Mouse (Mus musculus) gastrocnemius, postnatal 10 days (tissue): Measurements from ENCODE around the gene Man1c1. TPM values are rescaled to one million over a fixed set of nuclear protein-coding genes. Genes with fewer than 3 reads are reported as not detected.

Experiments
- DNase-seq: peaks from one replicate; pipeline ENCODE4 v3.0.0; 2021; ENCODE audit warnings: mixed read lengths
- total RNA-seq, 2 experiments: library from RNA; stranded (reverse); gene quantifications; 2 replicates each; pipeline ENCODE4 v1.2.3; 2021

The Man1c1 gene
- total RNA-seq, 2 experiments from 2014 or later = 11.2 to 13.8 TPM

DNA sequence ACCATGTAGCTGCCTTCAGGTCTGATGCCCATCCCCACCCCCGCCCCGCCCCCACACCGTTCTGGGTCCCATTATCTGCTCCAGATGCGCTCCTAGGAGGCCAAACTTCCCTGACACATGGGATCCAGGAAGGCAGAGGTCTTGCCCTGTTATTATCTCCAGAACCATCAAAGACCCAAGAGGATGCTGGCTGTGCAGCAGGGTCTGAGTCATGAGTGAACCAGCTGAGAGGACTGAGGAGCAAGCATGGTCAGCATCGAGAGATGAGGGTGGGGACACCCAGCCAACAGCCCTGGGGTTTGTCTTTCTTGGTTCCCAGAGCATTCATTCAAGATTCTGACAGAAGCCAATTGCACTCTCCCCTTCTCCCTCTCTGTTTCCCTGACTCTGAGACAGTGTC is 100.5 kb downstream of the Man1c1 start:
- no peak for DNase-seq

DNA sequence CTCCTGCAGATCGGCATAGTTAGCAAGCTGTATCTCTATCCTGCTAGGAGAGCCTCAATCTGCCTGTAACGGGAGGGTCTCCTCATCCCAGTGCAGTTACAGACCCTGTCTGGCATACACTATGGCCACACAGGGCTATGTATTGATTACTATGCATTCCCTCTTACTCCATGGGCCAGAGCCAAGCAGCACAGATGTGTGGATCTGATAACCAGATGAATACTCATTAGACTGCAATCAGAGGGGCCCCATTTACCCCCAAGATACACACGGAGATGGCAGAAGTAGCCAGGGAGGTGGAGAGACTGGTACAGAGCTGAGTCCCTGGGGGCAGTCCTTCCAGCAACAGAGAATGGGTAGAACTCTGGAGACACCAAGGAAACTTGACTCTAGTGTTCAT is 101.5 kb downstream of the Man1c1 start:
- no peak for DNase-seq

DNA sequence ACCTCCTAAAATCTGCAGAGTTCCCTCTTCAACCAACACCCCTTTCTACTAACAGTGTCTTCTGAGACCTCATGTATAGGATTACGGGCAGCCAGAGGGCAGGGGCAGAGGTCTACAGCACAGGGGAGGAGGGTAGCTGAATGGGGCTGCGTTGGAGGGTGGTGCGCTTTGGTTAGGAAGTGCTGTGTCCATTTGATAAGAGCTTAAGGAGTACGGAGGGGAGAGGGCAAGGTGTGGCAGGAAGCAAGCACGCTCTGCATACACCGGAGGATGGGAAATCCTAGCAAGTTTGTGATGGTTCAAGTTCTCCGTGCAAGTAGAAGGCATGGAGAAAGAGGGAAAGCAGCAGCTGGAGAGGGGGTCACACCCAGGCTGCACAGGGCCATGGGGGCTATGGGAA is 102.1 kb downstream of the Man1c1 start:
- DNase-seq = no peak

DNA sequence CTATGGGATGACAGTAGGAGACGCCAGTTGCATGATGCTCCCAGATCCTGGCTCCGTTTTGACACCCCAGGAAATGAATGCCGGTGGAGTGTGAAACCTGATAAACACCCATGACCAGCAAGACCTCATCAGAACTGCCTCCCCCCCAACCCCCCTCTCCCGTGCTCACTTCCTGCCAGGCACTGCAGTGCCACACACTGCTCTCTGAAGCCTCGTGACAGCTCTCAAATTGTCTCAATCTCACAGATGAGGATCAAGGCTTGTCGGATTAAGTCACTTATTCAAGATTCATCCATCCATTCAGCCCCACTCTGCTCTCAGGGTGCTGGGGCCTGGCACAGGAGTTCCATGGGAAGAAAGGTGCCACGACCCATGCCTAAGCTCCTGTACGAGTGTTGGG is 102.7 kb downstream of the Man1c1 start:
- DNase-seq = no peak

DNA sequence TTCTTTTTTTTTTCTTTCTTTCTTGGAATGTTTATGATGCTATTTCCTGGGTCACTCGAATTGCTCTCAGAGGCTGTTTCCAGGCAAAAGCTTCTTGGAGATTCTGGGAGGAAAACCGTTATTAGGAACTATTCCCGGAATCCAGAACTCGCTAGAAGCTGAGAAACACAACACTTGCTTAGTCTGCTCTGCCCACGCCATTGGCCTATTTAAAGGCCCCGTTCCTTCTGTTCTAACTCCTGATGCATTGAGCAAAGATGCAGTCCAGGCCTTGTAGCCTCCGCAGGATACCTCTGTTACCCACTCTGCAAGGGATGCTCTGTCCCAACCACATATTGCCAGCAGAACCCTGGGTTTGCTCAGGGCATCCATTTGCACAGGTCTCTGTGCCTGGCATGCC is 103.3 kb downstream of the Man1c1 start:
- no peak for DNase-seq

DNA sequence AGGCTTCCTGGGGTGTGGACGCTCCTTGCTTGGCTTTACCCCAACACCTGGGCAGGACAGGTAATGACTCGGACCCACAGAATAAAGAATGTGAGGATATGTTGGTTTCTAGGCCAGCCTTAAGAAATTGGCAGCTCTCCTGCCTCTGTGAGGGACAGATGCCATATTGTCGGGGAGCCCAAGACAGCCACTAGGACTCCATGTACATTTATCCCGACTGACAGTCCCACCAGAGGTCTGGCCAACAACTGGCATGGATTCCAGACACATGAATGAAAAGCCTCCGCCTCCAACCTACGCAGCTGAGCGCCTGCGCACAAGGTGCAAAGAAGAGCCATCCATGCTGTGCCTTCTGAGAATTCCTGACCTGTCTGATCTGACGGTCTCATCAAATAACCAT is 104.0 kb downstream of the Man1c1 start:
- no peak for DNase-seq

DNA sequence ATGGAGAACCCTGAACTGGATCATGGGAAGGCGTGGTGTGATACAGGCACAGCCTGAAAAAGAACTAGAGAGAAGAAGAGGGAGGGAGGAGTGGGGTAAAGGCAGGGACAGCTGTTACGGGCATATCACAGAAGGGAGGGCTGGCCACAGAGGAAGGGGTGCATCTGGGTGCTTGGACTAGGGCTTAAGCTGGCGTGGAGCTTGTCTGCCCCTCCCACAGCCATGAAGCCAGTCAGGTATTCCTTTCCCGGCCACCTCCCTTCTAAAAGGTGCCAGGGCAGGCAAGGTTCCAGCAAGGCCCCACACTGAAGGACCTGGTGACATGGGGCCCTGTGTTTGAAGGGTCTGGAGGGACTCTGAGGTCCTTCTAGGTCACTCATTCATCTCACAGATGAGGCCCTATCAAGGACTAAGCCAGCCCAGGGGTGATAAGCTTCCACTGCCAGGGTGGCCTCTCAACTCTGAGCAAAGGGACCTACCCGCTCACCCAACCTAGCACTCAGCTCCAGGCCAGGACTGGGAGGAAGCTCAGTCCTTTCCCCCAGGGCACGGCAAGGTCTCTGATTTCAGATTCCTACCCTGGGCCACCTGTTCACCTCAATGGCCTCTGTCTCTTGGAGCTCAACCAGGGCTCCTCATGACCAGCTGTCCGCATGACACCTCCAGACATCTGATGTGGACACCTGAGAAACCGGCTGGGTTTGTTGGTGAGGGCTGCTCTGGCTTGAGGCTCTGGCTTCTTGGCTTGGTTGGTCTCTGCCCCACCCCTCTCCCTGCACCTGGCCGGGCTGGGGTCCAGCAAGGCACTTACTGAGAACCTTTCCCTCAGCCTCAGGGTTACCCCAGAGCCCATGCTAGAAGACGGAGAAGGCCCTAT is 107.0 kb downstream of the Man1c1 start:
- no peak for DNase-seq

DNA sequence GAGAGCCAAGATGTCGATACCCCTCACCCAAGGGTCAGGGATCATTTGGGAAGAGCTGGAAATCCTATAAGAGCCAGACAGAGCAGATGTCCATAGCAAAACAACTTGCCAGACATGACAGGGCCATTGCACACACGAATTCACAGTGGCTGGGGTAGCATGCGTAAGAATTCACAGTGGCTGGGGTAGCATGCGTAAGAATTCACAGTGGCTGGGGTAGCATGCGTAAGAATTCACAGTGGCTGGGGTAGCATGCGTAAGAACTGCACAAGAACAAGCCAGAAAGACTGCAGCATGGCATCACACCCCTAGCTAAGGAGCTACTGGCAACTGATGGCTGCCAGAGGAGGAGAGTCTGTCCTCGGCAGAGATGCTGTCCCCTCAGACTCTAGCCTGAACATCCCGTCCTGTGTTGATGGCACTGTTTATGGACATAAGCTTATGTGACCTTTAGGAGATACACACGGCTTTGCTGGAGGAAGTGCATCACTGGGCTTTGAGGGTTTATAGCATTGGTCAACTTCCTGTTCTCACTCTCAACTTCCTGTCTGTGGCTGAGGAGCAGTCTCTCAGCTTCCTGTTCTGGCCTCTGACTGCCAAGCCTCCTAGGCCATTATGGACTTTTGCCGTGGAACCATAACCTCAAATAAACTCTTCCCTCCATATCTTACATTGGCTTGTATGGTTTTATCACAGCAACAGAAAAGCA is 109.2 kb downstream of the Man1c1 start:
- no peak for DNase-seq

DNA sequence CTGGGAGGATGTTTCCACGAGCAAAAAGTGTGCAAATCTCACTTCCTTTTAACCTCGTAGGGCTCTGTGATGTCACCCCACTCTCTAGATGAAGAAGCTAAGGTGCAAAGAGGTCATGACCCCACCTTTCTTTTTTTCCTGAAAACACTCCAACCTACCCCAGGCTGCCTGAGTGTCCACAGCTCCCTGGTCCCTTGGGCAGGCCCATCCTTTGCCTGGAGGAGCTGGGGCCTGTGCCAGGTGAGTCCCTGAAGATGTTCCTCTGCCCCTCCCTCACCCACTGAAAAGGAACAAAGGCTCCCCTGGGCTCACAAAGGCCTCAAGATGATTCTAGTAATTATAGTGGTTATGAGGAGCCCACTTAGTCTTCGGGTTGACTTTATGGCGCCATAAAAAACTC is 111.6 kb downstream of the Man1c1 start:
- no peak for DNase-seq

DNA sequence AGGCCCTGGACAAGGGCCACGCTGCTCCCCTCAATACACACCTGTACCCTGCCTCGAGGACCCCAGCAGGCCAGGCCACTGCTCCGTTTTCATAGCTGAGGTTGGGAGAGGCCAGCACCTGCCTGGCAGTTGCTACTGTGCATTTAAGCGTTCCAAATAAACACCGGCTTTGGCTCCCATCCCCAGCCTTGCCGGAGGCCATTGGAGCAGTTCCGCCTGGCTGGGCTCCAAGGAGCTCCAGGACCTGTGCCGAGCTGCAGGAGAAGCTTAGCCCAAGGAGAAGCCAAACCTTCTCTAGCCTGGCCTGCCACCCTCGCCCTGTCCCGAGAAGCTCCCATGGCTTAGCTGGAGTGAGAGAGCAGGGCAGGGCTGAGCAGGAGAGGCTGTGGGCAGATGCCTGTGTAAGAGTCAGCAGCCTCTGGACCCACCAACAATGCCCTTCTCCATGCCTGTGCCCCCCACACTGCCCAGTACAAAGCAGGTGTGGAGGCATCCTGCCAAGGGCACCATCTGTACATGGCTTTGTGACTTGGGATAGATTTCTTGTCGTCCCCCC is 112.5 kb downstream of the Man1c1 start:
- peak; percentile 82 for DNase-seq

DNA sequence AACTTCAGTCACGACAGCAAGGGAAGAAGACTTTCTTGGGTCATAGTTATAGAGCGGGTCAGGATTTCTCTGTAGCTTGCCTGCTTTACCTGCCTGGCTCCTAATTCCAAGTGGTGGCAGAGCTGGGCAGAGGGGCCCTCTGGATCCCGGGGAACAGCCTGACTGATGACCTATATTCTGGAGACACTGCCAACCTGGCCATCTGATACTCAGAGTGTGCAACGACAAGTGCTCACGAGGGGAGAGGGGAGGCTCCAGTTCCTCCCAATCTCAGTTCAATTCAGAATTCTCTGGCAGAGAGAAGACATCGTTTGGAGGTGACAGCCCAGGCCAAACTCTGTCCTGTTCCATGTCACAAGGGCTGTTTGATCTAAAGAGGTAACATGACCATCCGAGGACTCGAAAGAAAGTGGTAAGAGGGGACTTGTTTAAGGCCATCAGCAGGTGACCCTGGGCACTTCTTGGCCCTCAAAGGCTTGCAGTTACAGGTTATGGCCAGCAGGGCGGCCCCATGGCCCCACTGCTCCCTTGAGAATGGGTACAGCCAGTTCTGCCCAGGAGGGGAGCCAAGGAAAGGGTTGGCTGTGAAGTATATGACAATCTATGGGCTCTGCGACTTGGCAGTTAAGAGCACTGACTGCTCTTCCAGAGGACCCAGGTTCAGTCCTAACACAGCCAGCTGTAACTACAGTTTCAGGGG is 113.7 kb downstream of the Man1c1 start:
- DNase-seq = no peak

DNA sequence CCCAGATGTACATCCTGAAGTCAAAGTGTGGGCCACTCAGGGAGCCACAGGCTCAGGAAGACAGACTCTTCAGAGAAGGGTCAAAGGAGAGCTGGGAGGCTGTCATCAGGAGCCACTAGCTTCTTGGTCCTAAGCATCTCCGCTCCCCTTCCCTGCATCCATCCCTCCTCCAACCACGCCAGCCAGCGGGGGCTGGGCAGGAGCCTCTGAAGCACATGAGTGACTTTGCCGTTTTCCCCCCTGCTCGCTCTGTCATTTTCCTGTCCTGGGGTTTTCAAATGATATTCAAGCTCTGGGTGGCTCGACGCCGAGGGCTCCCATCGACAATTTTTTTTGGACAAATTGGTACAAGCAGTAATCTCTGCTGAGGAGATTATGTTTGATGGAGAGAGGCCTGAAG is 114.3 kb downstream of the Man1c1 start:
- DNase-seq = no peak

DNA sequence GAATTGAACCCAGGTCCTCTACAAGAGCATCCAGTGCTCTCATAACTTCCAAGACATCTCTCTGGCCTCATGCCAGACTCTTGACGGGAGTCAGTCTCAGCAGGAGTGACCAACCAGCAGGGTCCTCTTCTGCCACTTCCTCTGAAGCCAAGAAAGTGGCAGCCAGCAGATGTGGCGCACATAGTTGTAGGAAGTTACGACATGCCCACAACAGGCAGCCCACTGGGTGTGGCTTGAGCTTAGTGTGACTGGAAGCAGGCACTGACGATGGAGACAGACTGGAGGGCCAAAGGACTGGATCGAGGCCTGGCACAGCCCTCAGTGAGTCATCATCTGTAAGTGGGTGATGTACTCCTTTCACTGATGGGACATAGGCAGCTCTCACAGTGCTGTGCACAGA is 115.1 kb downstream of the Man1c1 start:
- DNase-seq = no peak

DNA sequence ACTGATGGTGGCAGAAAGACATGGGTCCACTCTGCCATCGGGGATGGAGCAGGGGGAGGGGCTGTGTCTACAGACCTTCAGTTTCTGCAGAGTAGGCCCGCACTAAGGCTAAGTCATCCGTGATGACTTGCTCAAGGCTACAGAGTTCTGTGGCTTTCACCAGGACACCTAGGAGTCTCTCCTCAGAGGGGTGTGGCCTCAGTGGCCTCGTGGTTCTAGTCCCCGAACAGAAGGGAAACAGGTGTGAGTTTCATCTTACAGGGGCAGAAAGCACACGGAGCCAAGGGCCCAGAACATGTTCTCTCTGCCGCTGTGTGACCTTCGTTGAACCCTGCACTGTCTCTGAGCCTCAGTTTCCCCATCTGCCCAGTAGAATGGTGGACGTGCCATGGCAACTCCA is 115.8 kb downstream of the Man1c1 start:
- no peak for DNase-seq

DNA sequence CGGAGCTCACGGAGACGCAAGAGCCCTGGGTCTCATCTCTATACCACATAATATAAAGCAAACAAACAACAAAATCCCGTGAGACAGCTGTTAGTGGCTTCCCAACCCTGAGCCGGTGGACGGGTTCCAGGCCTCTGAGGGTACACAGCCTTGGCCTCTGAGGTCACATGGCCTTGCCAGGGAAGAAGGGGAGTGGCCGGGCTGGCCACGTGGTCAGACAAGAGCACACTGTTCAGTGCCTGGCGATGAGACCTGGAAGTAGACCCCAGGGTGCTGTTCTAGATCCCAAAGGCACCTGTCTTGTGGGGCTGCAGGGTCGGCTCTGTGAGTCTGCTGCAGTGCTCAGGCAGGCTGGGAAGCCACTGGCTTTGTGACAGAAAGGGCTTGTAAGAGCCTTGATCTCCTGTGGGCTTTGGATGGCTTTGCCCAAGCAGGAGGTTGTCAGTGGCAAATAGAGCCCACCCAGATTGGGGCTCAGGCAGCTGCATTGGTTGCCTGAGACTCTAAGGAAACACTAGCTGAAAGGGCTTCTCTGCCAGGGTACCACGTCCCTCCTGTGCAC is 116.4 kb downstream of the Man1c1 start:
- DNase-seq = no peak

DNA sequence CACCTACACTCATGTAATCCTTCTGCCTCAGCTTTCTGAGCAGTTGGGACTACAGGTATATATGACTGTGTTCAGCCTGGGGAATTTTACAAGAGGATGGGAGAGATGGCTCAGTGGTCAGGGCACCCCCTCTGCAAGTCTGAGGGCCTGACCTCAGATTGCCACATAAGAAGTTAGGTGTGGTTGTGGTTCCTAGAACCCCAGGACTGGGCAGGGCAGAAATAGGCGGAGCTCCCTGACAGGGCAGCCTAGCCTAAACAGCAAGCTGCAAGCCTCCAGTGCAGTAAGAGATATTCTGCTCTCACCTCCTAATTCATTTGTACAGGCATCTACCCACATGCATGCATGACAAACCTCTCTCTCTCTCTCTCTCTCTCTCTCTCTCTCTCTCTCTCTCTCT is 117.5 kb downstream of the Man1c1 start:
- no peak for DNase-seq

DNA sequence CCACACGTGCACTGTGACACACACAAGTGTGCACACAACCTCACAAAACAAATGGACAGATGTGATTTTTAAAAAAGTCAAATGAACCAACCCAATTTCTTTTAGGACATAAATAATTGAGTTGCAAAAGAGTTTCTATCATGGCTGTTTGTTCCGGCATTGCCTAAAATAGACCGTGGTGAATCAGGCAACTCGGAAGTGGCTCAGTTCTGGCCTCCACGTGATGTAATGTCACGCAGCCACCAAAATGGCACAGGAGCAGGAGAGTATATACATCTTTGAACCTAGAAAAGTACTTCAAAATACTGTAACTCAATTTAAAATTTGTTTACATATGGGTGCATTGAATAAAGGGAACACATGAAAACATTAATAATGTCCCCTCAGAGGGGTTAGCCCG is 118.0 kb downstream of the Man1c1 start:
- no peak for DNase-seq

DNA sequence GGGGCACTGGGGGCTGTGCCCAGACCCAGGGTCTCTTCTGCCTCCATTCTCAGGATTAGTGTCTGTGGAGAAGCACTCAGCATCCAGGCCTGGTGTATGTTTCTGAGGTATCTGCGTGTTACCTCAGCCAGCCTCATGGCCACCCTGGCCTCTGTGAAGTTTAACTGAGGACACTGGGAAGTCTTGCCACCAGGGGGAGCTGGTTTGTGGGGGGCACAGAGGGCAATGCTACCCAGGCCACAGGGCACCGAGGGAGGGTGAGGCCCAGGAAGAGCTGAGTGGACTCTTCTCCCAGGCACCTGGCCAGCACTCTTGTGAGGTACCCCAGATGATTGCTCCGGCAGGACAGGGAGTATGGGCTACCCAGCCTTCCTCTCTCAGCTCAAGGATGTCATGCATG is 120.6 kb downstream of the Man1c1 start:
- DNase-seq = peak; percentile 59

DNA sequence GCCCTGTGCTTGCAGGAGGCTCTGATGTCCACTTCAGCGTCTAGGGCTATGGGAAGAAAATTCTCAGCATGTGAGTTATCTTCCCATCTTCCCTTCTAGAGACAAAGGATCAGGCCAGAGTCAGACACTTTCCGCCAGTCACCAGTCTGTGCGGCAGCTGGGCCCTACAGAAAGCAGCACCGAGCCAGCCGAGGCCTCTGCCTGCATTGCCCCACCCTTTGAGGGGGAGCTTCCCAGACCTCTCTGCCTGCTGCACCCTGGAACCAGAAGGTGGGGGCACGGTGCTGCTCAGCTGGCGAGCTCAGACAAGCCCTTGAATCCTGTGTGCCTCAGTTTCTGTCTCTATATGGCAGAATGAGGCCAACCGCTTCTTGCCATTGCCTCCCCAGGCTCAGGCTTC is 122.7 kb downstream of the Man1c1 start:
- DNase-seq = no peak

DNA sequence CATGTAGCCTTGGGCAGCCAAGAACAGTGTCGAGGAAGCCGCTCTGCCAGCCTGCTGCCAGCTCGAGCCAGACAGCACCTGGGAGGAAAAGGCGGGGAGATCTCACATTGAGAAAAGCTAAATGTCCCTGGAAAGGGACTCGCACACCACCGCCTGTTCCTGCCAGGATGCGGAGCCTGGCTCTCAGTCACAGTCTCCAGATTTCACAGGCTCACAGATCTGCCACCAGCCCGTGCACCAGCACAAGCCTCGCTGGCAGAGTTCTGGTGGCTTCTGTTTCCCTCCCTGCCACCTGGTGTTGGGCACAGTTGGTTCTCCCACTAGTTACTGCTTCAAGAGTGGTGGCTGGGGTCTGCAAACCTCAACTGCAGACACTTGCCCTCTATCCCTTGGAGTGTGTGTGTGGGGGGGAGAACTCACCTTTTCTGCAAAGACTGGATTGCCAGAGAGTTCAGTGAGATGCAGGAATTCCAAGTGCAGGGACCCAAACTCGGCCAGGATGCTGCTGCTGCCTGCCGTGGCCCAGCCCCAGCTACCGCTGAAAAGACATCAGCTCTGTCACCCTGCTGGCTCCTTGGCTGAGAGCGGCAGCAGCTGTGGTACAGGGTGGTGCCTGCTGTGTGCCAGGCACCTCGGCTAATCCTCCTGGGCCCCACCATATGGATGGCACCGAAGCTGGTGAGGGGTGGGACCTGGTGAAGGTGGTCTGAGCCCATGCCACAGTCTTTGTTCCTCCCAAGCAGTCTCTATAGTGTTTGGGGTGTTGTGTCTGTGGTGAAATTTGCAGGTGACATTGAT is 123.5 kb downstream of the Man1c1 start:
- DNase-seq = no peak

DNA sequence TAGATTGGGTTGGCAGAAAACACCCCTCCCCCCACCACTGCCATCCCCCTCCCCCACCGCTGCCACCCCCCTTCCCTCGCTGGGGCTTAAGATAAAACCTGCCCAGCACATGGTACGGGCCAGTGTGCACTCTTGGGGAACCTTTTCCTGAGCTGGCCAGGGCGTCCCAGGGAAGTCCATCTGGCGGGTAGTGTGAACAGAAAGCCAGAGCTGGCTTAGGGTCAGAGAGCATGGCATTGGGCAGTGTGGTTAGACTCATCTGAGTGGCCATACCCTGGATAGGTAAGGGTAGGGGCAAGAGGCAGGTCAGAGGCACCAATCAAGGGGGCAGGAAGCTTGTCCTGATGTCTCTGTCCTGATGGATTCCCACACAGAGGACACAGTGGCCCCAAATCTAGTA is 124.5 kb downstream of the Man1c1 start:
- no peak for DNase-seq

DNA sequence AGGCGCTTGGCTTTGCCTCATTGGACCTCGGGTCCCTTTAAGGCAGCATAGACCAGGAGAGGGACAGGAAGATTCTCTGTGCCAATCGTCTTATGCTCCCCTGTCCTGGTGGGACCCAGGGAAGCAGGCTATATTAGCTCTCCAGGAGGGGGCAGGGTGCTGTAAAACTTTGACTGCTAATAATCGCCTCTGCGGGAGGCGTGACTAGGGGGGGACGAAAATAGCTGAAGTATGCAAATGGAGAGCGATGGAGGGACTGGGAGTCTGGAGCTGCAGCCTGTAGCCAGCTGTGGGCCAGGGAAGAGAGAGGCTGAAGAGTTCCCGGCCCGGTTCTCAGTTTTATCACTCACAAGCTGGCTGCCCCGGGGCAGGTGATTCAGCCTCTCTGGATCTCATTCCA is 124.9 kb downstream of the Man1c1 start:
- no peak for DNase-seq
